Mouse (Mus musculus): ENCODE data around the gene Fhl3. TPM values are rescaled to one million over a fixed set of nuclear protein-coding genes. Genes with fewer than 3 reads are reported as not detected.
"Not testable (repeated sequence)": the region's sequence is repeated elsewhere in the genome, so short reads cannot be mapped to it uniquely, and the experiment has no call there.

The Fhl3 gene
- polyA plus RNA-seq, 1 experiment = 2.2 TPM

DNA sequence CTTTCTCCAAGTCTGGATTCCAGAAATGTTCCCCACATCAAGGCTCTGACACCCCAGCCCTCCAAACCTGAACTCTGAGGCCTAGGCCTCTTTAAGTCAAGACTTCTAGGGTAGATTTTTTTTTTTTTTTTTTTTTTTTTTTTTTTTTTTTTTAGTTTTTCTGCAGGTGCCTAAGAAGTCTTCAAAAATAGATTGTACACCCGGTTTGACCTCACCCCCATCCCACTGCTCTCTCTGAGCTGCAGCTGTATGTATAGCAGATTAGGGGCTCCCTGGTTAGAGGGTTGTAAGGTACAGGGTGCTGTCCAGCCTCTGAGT is 7.7 kb downstream of the Fhl3 start:
- DNase-seq (ENCODE audit: extremely low spot score in 1 of 2, low spot score in 1 of 2) = not testable (repeated sequence)

- peak; percentile 35 to 76 for DNase-seq (ENCODE audit: extremely low spot score in 1 of 2, low spot score in 1 of 2)
Observed at GRCm38 (mm10) chr4:124708518-124709477, 8.3 kb downstream of the Fhl3 start.

DNA sequence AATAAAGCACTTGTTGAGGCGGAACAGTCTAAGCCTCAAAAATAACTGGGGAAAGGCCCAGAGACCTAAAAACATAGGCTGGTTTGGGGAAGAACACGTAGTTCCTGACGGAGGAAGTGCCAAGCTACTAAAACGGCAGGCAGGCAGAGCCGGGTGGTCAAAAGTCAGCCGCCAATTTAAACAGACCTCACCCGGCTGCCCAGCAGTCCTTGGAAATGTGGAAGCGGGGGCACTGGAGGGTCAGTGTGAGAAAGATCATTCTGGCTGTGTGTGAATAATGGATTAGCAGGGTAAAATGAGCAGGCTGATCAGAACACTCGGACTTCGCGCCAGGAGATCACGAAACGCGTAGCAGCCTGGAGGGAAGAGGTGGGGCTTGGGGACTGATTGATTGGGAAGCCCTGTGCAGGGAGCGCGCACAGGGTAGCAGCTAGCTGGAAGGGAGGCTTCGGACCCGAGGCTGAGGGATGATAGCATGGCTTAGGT is 9.5 kb downstream of the Fhl3 start:
- no peak for DNase-seq (ENCODE audit: extremely low spot score in 1 of 2, low spot score in 1 of 2)

DNA sequence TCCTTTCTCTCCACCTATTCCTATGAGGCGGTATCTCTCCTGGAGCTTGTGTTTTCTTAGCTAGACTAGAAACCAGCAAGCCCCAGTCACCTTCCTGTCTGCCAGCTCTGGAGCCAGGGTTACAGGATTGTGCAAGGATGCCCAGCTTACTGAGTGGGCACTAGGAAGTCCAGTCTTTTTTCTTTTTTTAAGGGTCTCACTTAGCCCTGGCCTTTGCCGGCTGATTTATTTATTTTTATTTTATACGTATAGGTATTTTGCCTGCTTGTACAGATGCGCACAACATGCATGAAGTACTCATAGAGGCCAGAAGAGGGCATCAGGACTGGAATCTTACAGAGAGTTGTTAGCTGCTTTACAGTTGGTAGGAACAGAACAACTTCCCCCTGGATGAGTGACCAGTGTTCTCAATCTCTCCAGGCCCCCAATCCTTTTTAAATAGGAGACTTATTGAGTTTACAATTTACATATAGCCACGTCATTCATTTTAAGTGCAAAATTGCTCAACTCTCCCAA is 10.3 kb downstream of the Fhl3 start:
- DNase-seq (ENCODE audit: extremely low spot score in 1 of 2, low spot score in 1 of 2) = peak in 1 of 2 experiments; percentile 72

- DNase-seq (ENCODE audit: extremely low spot score in 1 of 2, low spot score in 1 of 2) = no peak
Observed at GRCm38 (mm10) chr4:124712618-124713017, 12.1 kb downstream of the Fhl3 start.

GRCm38 (mm10) chr4:124713850-124714249 is 13.3 kb downstream of the Fhl3 start:
- DNase-seq (ENCODE audit: extremely low spot score in 1 of 2, low spot score in 1 of 2) = not testable (repeated sequence)

DNA sequence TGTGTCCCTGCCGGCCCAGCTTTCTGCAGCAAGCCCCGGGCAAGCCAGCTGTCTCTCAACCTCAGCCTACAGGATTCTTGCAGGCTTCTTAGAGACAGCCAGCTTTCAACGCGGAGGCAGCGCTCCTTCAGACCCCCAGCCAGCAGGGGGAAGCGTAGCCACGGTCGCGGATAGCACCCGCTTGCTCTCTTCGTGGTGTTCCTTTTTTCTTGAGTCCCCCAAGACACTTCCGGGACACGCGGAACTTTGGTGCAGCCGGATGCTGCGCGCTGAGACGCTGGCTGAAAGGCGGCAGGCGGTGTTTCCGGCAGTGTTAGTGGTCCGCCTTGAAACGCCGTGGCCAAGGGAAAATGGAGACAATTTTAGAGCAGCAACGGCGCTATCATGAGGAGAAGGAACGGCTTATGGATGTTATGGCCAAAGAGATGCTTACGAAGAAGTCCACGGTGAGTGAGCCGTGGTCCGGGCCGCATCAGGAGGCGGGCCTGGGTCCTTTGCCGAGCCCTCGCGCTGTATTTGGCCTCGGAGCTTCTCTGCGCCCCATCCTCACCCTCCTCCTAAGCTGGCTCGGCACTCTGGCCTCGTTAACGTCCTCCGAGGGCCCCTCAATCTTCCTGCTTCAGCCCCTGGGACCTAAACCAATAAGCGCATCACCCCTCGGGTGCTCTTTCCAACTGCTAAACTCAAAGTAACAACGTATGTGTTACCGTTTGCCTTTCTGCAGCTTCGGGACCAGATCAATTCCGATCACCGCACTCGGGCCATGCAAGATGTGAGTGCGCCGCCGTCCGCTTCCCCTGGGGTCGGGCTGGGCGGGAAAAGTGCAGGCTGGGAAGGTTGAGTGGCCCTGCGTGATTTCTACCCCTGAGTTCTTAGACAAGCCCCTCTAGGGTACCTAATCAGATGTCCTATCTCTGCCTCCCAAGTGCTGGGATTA is 14.3 kb downstream of the Fhl3 start, which contains the start of gene Sf3a3:
Gene Sf3a3 (plus strand): TSS at position 232 of the 937 bp plus-strand sequence.
- DNase-seq (ENCODE audit: extremely low spot score in 1 of 2, low spot score in 1 of 2) = peak; percentile 88 to 98

GRCm38 (mm10) chr4:124719101-124719500 is 18.6 kb downstream of the Fhl3 start:
- DNase-seq (ENCODE audit: extremely low spot score in 1 of 2, low spot score in 1 of 2) = no peak

DNA sequence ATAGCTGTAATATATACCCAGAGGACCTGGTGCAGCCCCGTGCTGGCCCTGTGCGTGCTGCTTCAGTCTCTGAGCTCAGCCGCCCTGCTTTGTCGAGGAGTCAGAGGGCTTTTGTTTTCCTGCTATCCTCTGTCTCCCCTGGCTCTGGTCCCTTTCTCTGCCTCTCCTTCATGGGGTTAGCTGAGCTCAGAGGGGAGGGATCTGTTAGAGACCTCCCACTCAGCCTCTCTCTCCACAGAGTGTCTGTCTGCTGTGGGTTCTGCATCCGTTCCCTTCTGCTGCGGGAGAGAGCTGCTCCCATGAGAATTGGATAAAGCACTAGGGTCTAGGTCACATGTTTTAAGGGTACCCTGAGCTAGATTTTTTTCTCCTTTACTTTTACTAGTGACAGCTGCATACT is 25.6 kb downstream of the Fhl3 start:
- DNase-seq (ENCODE audit: extremely low spot score in 1 of 2, low spot score in 1 of 2) = no peak

DNA sequence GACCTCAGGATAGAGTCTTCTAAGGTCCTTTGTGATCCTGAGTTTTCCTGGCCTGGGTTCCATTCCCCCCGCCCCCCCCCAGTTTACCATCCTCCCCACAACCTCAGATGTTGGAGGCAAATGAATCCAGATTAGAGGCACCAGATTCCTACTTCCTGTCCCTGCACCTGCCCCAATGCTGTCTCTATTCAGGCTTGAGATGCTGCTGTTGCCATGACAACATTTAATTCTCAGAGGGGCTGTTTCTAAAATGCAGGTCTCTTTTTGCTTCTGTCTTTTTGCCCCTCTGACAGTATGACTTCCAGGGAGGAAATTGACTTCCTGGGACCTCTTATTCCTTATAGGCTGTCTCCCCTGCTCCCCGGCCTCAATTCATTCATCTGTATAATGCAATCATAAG is 36.5 kb downstream of the Fhl3 start:
- no peak for DNase-seq (ENCODE audit: extremely low spot score in 1 of 2, low spot score in 1 of 2)

GRCm38 (mm10) chr4:124737486-124737885 is 37.0 kb downstream of the Fhl3 start:
- no peak for DNase-seq (ENCODE audit: extremely low spot score in 1 of 2, low spot score in 1 of 2)

DNA sequence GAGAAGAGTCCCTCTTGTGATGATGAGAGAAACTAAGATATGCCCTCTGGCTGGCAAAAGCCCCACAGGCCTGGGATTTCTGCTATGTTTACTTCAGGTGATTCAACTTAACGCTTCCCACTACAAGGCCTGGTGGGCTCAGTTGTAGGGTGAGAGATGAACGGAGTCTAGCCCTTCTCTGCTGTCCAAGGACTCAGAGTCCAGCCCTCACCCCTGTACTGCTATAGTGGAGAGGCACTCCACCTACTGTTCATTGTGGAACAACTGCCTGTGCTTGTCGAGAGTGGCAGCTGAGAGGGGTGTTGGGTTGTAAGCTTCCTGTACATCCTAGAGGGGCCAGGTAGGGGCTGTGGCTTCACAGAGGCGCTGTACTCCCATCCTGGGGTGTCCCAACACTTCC is 37.5 kb downstream of the Fhl3 start:
- DNase-seq (ENCODE audit: extremely low spot score in 1 of 2, low spot score in 1 of 2) = no peak

DNA sequence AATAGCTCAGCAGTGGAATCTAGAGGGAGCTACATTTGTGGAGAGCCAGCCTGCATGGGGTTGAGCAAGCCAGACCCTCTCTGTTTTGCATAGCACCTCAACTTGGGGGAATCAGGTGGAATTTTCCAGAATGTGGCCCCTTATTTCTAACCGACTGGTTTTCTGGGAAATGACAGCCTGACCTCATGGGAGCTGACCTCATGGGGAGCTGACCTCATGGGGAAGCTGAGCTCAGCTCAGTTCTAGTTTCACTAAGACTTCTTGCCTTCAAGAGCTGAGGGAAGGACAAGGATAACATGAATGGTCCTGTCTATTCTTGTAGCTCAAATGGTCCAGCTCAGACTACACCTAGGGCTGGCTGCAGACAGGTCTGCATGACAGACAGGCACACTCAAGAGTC is 38.3 kb downstream of the Fhl3 start:
- DNase-seq (ENCODE audit: extremely low spot score in 1 of 2, low spot score in 1 of 2) = no peak

DNA sequence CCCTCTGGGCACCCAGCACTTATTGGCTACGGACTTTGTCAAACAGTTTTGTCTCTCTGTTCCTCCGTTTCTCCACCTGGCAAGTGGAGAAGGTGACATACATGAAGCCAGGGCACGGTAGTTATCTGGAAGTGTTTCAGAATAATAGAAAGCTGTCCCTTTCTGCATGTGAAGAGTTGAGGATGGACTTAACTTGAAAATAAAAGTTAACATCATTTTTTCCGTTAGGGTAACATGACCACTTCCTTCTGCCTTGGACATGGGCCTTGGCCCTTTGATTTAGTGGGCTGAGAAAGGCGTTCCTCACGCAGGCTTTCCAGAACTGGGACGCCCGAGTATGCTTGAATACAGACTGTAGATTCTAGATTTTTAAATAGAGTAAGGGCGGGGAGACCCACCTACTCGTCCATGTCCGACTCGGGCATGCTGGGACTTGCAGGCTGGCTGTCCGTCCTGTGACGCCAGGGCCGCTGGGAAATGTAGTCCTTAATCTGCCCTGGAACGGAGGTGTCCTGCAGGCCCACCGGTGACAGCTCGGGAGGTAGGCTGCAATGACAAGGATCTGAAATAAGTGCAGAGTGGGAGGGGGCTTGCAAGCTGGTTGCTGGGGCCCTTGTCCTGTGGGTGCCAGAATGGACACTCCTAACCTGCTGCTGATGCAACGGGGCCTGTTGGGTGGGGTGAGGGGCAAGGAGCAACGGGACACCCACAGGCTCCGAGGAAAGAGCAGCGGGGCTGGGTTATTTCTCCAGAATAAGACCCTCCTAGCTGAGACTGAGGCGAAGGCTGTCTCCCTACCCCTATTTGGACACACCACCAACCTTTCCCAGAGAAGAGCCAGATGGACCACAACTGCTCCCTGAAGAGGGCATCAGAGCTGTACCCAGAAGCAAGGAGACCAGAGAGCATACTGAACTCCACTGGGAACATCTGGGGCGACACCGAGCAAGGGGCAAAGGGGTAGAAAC is 41.2 kb downstream of the Fhl3 start, which contains the start of gene Inpp5b:
Gene Inpp5b (plus strand): TSS at position 475 of the 968 bp plus-strand sequence.
- peak; percentile 82 to 89 for DNase-seq (ENCODE audit: extremely low spot score in 1 of 2, low spot score in 1 of 2)

DNA sequence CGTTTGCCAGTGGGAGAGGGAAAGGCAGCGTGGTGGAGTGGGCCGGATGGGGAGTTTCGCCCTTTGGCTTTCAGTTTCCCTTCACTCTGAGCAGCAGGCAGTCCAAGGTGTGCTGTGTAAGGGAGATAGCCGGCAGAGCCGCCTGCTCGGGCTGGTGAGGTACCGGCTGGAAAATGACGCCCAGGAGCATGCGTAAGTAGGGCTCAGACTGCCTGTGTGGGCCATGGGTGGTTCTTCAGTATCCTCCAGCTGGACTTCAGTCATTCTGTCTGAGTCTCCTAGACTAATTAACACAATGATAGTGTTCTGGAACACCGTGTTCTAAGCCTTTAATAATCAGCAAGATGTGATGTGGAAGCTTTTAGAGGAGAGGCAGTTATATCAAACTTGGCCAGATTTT is 42.3 kb downstream of the Fhl3 start:
- no peak for DNase-seq (ENCODE audit: extremely low spot score in 1 of 2, low spot score in 1 of 2)

DNA sequence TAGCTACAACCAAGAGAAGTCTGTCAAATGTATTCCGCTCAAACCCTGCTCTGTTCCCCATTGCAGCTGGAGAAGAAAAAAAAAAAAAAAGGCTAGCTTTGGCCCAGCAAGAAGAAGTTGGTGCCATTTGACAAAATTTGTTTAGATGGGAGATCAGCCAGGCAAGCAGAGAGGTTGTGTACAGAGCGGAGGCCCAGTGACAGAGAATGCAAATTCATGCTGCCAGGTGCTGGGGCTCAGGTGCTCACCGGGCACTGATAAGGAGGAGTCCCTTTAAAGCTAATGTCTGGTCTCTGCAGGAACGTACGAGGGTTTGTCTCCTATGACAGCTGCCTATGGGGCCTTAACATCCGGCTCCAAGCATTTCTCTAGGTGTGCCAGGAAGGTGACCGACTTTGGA is 46.1 kb downstream of the Fhl3 start:
- no peak for DNase-seq (ENCODE audit: extremely low spot score in 1 of 2, low spot score in 1 of 2)

DNA sequence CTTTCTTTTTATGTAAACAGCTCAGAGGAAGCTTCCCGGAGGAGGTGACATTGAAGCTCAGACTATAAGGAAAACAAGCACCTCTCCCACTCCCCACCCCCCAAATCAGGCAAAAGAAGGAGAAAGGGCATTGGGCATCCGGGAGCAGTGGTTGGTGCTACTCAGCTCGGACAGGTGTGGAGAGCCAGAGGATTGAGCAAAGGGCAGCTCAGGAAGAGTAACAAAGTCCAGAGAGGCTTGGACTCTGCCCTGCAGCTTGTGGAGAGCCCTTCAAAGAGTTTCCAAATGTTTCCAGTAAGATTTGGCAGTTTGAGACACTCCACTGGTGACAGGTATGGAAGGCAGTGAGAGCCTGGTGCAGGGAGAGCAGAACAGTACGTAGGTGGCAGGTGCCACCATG is 47.4 kb downstream of the Fhl3 start:
- no peak for DNase-seq (ENCODE audit: extremely low spot score in 1 of 2, low spot score in 1 of 2)

DNA sequence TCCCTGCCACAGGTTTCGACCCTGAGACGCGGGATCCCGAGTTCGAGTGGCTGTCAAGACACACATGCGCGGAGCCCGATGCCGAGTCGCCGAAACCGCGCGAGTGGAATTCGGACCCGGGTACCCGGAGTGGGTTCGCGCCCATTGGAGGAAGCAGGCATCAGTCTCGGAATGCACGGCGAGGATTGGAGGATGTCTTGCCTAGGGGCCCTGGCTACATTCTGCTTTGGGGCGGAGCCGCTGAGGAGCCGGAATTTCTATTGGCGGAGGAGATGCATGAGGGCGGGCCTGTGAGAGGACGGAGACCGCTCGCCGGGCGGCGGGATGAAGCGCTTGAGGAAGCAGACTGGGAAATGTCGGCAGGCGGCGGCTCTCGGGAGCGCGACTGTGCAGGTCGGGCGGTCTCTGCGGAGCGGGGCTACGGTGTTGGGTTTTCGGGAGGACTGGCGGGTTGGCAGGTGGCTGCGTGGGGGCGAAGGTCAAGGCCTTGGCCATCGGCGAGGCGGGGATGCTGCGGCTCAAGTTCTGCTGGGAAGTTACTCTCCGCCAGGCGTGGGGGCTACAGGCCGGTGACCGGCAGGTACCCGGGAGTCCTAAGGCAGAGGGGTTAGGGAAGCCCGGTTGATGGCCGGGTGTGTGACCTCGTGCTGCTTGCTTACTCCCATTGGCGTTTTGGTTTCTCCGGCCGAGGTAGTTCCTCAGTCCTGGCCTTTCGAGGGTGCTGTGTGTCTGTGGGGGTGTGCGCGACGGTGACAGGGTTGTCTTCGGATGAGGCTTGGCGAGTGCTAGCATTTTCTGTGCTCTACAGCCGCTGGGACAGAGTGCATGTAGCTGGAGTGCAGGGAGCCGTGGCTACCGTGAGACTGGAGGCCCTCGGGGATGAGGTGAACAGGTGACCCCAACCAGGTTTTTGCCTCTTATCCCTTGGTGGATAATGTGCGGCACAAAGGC is 51.1 kb downstream of the Fhl3 start:
- DNase-seq (ENCODE audit: extremely low spot score in 1 of 2, low spot score in 1 of 2) = peak; percentile 97 to 99
